Mouse (Mus musculus) left cerebral cortex, adult 8-10 months (tissue): ENCODE measurements around the gene Pdzk1ip1. TPM values are rescaled to one million over a fixed set of nuclear protein-coding genes. Genes with fewer than 3 reads are reported as not detected.

Experiments
- DNase-seq, 2 experiments: peaks; one replicate each; pipeline ENCODE4 v3.0.0; 2022; ENCODE audit warnings: low spot score in 2 of 2
- total RNA-seq, 4 experiments: library from RNA; stranded (reverse); gene quantifications; 2 replicates each; pipeline ENCODE4 v1.2.4; 2022

Pdzk1ip1 gene
- 1 to 10 TPM in 2 of 4 experiments, under 1 TPM in 1, not detected in 1; 0.63 to 1.2 (median 1.1) TPM for total RNA-seq

- no peak for DNase-seq
Measured at GRCm38 (mm10) chr4:115088611-115089338, at the start of gene Pdzk1ip1. Pdzk1ip1 (plus strand) TSS chr4:115088708.

GRCm38 (mm10) chr4:115045621-115046020 lies 42.9 kb upstream of the Pdzk1ip1 start:
- DNase-seq, result no peak

- DNase-seq, result no peak
Measured at GRCm38 (mm10) chr4:115047750-115048149, 40.8 kb upstream of the Pdzk1ip1 start.

DNA sequence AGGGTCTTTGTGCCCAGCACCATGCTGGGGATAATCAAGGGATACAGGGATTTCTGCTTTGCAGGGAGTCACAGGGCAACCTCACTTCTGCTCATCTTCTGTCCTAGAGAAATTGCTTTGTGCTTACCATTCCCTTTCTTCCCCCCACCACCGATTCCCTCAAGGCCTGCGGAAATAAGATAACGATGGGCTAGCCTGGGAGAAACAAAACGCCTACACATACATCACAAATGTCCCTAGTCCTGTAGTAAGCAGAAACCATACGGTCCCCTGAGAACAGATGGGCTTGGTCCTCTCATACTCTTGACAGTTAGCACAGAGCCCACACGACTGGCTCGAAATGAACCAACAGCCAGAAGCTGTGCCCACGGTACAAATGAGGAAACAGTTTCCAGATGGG lies 40.3 kb upstream of the Pdzk1ip1 start:
- DNase-seq, result no peak

GRCm38 (mm10) chr4:115051245-115051644 lies 37.3 kb upstream of the Pdzk1ip1 start:
- DNase-seq, result no peak

- DNase-seq, result no peak
Measured at GRCm38 (mm10) chr4:115052343-115053005, 36.0 kb upstream of the Pdzk1ip1 start.

DNA sequence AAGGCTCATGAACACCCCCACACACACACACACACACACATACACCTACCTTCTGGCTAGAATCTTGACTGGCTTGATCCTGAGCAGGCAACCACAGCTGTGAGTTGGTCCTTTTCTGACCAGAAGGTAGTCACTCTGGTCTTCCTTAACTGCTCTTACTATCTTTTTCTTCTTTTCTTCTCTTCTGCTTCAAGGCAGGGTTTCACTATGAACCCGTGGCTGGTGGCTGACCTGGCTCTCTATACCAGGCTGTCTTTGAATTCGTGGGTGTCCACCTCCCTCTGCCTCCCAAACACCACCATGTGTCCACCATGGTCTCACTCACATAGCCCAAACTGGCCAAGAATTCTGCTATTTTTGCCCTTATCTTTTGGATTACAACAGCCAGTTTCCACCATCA lies 33.5 kb upstream of the Pdzk1ip1 start:
- DNase-seq, result no peak

DNA sequence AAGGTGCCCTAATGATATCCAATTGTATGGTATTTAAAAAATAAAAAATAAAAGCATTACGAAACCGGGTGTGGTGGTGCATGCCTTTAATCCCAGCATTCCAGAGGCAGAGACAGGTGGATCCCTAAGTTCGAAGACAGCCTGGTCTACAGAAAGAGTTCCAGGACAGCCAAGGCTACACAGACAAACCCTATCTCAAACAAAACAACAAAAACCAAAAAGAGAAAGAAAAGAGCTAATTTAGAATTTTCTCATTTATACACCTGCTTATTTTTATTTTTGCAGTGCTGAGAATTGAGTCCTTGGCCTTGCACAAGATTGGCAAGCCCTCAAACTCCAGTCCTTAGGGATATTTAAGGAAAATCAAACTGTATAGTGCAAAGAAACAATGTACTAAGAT lies 32.8 kb upstream of the Pdzk1ip1 start:
- DNase-seq, result no peak

GRCm38 (mm10) chr4:115056371-115056920 lies 32.1 kb upstream of the Pdzk1ip1 start, which contains the start of gene Tal1:
Tal1 (plus strand) TSS chr4:115056426.
- no peak for DNase-seq

DNA sequence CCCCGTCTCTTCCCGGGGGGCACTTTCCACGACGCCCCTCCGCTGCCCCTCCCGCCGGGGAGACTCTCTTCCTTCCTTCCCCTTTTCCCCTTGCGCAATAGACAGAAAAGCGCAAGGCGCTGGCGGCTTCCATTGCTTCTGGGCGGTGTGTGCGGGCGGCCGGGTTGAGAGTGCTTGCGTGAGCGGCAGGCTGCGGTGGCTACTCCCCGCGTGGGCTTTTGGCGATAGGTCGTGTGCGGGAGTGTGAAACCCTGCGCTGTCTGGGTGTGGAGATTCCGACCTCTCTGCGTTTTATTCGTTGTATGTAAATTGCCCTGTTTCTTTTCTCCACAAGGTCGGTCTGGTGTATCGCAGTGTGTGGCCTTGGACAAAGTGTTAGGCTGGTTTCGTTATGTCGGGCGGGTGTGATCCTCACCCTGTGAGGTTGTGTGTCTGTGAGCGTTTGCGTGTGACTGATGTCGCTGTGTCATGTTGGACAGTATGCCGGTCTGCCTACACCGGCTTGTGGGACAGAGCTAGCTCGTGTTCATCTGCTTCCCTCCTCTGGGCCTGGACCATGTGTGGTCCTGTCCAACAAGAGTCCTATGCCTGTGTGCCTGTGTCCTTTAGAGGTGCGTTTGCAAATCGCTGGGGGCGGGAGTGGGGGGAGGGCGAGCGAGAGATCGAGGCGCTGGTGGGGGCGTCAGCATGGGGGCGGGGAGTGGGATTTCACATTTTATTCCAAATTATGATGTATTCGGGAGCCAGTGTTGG lies 31.4 kb upstream of the Pdzk1ip1 start:
- DNase-seq, result no peak

GRCm38 (mm10) chr4:115057674-115058316 lies 30.7 kb upstream of the Pdzk1ip1 start:
- no peak for DNase-seq

DNA sequence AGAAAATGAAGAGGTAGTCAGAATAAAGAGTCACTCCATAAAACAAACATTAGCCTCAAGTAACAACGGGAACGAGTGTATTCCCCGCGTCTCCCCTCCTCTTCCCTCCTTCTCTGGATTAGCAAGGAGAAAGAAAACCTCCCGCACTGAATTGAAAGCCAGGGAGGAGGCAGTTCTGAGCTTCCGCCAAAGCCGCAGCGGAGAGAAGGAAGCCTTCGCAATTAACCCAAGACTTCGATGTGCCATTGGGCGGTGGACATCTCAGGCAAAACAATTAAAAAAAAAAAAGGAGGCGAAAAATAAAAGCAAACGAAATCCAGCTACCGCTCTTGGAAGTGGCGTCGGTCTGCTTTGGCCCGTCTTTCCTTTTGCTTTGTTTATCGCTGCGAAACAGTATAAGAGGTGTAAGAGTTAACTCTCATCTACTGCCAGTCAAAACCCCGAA lies 30.2 kb upstream of the Pdzk1ip1 start:
- DNase-seq, result no peak

DNA sequence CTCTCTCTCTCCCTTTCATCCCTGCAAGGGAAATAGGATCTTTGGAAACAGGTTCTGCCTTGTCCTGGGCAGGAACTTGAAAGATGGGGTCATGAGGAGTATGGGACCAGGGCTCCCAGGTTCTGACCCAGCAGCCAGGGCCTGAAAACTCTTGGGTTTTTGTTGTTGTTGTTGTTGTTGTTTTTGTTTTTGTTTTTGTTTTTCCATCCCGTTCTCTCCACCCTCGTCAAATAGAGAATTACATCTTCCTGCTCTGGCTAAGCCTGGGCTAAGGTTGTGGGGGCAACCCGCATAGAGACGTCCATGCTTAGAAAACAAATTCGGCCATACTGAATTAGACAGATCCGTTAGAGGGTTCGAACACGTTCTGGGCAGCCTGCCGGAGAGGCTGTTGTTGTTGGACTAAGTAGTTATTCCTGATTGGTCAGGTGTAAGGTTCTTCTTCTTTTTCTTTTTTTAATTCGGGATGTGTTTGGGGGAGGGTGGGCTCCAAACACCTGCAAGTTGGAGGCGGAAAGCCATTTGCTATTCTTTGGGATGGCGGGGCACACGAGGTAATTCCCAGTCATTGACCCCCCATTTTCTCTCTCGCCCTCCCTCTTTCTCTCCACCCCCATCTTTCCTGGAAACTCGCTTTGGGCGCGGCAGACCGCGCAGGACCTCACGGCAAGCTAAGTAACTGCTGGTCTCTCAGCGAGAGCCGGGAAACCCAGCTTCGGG lies 29.5 kb upstream of the Pdzk1ip1 start:
- DNase-seq, result no peak

DNA sequence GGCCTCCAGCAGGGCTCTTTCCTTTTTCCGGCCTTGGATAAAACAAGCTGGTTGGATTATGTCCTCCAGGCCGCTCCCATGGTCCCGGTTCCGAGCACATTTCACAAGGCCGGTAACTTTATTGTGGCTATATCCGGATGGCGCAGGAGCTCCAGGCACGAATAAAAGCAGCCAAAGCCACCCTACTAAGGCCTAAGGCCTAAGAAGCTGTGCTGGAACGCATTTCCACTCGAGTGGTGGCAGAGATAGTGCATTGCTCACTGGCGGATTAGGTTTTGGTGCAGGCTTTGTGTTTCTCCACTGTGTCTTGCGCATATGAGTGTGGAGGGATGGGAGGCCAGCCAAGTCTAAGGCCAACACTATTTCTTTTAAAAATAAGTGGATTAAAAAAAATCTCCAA lies 28.6 kb upstream of the Pdzk1ip1 start:
- DNase-seq, result no peak

DNA sequence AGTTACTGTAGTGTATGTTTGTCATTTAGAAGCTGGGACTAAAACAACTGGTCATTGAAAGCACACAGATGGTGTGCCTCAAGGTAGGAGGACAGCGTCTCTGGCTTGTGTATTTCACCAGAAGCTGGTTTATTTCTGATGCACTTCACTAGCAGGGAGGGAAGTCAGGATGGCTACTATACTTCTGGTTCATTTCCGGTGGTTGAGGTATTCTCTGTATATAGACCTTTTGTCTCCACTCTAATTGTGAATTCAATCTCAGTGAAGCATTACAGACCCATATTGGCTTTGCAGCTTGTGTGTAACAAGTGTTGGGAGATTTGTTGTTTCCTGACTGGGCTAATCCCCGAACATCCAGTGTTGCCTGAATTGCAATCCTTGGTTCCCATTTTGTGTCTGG lies 27.8 kb upstream of the Pdzk1ip1 start:
- DNase-seq, result no peak

GRCm38 (mm10) chr4:115062540-115062874 lies 26.0 kb upstream of the Pdzk1ip1 start:
- DNase-seq, result no peak

DNA sequence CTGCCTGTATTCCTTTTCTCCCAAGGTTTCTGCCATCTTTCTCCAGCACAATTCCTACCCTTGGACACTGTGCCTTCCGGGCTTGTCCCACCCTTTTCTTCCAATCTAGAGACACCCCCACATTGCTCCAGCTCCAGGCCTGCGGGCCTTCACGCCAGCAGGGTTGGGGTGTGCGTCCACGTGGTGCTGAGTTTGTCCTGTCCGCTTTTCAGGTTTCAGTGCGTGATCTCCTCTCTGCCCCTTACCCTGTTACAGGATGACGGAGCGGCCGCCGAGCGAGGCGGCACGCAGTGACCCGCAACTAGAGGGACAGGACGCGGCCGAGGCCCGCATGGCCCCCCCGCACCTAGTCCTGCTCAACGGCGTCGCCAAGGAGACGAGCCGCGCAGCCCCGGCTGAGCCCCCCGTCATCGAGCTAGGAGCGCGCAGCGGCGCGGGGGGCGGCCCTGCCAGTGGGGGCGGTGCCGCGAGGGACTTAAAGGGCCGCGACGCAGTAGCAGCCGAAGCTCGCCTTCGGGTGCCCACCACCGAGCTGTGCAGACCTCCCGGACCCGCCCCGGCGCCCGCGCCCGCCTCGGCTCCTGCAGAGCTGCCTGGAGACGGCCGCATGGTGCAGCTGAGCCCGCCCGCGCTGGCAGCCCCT lies 25.5 kb upstream of the Pdzk1ip1 start:
- DNase-seq, result no peak

DNA sequence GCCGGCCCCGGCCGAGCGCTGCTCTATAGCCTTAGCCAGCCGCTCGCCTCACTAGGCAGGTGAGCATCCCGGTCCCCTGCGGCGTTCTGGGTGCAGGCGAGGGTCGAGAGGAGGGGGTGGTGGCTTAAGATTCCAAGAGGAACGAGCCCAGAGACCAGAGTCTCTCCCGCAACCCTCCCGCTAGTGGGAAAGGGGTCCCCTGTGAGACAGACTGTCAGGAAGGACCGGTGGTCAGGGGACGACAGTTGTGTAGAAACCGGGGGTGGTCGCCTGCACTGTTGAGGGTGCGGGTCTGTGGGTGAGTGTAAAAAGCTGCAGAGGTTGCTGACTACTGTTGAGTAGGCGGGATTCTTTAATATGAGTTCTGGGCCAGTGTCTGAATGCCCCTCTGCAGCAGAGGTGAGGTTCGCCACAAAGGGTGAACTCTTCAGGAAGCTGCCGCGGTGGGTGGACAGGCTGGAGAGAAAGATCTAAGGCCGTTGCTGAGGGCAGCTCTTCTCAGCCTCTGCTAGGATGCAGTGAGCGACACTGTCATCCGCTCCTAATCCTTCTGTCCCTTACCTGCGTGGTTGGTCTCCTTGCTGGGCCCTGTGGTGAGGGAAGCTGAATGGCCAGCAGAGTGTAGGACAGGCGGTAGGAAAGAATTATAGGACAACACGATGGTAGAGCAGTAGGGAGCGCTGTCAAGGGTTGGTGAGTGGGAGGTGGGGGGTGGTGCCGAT lies 24.8 kb upstream of the Pdzk1ip1 start:
- no peak for DNase-seq

DNA sequence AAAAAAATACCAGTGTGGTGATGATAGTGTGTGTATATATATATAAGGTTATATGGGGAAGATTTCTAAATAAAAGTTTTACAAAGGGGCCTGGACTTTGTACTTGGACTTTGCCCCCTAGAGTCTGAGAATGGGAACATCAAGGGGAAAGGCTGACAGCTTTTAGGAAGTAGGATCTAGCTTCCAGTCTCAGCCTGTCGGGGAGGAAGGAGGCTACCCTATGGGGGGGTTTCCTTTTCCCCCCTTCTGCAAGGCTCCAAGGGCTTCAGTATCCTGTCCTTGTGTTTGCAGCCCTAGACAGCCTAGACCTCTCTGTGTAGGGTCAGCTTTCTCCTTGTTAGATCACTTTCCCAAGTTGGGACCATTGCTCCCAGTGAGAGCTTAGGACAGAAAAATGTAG lies 16.8 kb upstream of the Pdzk1ip1 start:
- DNase-seq, result no peak

- no peak for DNase-seq
Measured at GRCm38 (mm10) chr4:115074789-115075188, 13.7 kb upstream of the Pdzk1ip1 start.
